Mouse (Mus musculus) testis, adult 10 weeks (tissue): ENCODE results near the gene Fbln7. TPM values are rescaled to one million over a fixed set of nuclear protein-coding genes. Genes with fewer than 3 reads are reported as not detected.

Source experiments
- polyA plus RNA-seq: library from polyadenylated mRNA; stranded (reverse); fragments of 350-450 nt; fragmentation: Illumina TruSeq; extraction: RNeasy Lipid Tissue Mini Kit (QIAGEN cat#74804); gene quantifications from one replicate; pipeline ENCODE4 v1.2.3, GENCODE M21; 2014; ENCODE audit warnings: low read depth, low replicate concordance

Fbln7 gene
- polyA plus RNA-seq: 0.22 TPM

DNA sequence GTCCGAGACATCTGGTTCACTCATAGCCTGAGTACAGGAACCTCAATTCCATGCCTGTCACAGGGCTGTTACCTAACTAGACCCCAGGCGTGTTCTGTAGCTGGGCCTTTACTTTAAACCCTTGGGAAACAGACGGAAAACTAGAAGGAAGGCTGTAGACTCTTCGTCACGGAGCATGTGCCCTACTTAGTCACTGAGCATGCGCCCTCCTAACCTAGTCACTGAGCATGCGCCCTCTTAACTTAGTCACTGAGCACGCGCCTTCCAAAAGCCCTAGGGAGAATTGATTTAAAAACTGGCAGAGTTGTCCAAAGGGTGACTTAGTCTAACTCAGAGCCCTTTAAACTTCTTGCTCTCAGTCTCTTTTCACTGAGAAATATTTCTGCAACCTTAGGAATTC, at the start of gene Fbln7:
Fbln7 (plus strand) TSS at position 346 of the 400 bp plus-strand sequence.

GRCm38 (mm10) chr2:128817786-128818681, 44.7 kb upstream of the Fbln7 start, which contains the start of gene Tmem87b:
Tmem87b (plus strand) TSS chr2:128818118.

DNA sequence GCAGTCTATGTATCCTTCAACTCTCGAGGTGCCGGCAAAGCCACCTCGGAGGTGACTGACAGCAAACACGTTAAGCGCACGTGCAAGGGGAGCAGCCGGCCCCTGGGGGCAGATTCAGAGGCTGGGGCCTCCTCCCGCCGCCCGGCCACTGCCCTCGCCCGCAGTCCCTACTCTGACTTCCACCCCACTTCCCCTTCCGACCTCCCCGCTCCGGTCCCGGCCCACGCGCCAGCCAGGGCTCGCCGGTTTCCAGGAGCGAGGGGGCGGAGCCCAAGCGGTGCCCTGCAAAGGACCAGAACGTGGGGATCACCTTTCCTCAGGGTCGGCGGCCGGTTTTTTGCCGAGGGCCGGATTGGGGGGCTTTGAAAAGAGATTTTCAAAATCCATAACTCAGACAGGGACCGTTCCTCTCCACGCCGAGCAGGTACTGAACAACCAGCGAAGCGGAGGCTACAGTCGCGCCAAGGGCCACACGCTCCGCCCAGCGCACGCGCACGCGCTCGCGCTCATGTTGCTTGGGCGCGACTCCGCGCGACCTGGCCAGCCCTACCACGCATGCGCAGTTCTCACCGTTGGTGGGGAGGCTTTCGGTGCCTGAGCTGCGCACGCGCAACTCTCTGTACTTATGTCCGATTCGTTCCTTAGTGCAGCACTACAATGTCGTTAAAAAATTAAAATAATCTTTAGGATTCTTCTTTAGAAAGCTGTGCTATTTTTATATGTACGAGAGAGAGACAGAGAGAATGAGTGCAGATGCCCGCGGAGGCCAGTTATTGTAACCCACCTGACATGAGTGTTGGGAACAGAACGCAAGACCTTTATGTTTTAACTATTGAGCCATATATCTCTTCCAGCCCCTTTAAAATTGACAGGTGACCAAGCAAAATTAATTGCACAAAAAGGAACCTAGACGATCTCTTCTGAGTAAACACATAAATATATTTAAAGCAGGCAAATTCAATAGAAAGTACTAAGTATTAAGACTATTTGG, 81.1 kb downstream of the Fbln7 start, which contains the start of gene Zc3h8:
Zc3h8 (minus strand) TSS at position 540 of the 991 bp plus-strand sequence.

Other genes with a start within 250 kb of the Fbln7 start
- gene Anapc1, start 175.6 kb upstream of the Fbln7 start, polyA plus RNA-seq: 50.9 TPM
- 7.6 TPM for gene Mertk, start 164.0 kb upstream of the Fbln7 start, polyA plus RNA-seq
- gene Tmem87b, start 44.9 kb upstream of the Fbln7 start, polyA plus RNA-seq: 23.0 TPM
- gene Zc3h8, start 81.1 kb downstream of the Fbln7 start, polyA plus RNA-seq: 18.5 TPM
- gene Zc3h6, start 104.4 kb downstream of the Fbln7 start, polyA plus RNA-seq: 20.3 TPM
- 28.1 TPM for gene Gm10762, start 104.7 kb downstream of the Fbln7 start, polyA plus RNA-seq
- gene Vinac1, start 185.2 kb downstream of the Fbln7 start, polyA plus RNA-seq: 0.29 TPM
- 0.81 TPM for gene Ttl, start 203.0 kb downstream of the Fbln7 start, polyA plus RNA-seq
- gene Polr1b, start 238.0 kb downstream of the Fbln7 start, polyA plus RNA-seq: 1.8 TPM